Mouse (Mus musculus) ES-E14 (cell line): ENCODE data around the gene Lmnb2.

Source experiments
- CHD2 ChIP-seq: IDR thresholded peaks from 2 replicates; pipeline ENCODE4 v1.6.1; 2014; ENCODE audit warnings: mild to moderate bottlenecking, low read depth, low read length, inconsistent platforms
- HCFC1 ChIP-seq: IDR thresholded peaks from 2 replicates; pipeline ENCODE4 v1.6.1; 2012; ENCODE audit warnings: low read length, inconsistent platforms, borderline replicate concordance; ENCODE audit not compliant: insufficient read depth
- ZC3H11A ChIP-seq: IDR thresholded peaks from 2 replicates; pipeline ENCODE4 v1.6.1; 2012; ENCODE audit warnings: low read depth, mild to moderate bottlenecking, inconsistent platforms, low read length, borderline replicate concordance

GRCm38 (mm10) chr10:80931153-80931671, 13.2 kb upstream of the Lmnb2 start:
- no peak for TF ChIP-seq HCFC1
- no peak for TF ChIP-seq ZC3H11A
- no peak for TF ChIP-seq CHD2
